Mouse (Mus musculus) stomach, adult 2 months (tissue): Measurements from ENCODE around the gene Aebp2. TPM values are rescaled to one million over a fixed set of nuclear protein-coding genes. Genes with fewer than 3 reads are reported as not detected.

Experiments used
- polyA plus RNA-seq: library from polyadenylated mRNA; depleted of rRNA; stranded (reverse); fragments of >200 nt; gene quantifications from 2 replicates; pipeline ENCODE4 v1.2.3, GENCODE M21; 2012; rRNA removed

Aebp2 gene
- polyA plus RNA-seq = 7.3 and 7.7 TPM in 2 replicates

DNA sequence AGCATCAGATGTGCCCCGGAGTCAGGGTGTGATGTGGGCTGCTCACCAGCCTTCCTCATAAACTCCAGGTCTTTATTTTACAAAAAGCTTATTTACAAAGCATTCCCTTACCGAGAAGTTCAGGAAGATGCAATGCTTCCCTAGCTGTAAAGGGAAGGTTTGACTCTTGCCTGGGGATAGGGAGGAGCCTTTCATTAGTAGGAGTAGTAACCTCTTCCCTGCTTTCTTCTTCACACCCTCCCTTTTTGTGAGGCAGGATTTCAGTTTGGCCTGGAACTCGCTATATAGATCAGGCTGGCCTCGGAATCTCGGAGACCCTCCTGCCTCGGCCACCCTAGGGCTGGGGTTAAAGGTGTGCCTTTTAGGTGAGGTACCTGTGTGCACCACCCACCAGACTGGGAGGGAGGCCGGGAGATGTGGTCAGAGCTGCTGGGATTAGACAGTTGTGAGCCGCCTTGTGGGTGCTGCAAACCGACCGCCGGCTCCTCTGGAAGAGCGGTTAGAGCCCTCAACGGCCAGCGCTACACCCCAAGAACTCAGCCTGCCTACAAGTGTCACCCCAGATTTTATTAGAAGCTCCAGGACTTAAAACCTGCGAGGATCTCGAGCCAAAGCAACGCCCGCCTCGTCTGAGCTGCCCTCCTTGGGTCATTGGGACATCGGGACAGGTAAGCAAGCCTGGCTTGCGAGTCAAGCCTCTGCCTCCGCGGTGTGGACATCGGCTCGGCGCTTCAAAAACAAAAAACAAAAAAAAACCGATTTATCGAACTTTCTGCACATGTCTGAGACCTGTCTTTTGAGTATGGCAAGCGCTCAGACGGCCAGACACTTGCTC, at the start of gene Aebp2:
Aebp2 (plus strand) TSS at position 273 of the 835 bp plus-strand sequence.

Other genes with a start within 250 kb of the Aebp2 start
- 7.1 and 9.7 TPM in 2 replicates for gene Plekha5, start 198.6 kb upstream of the Aebp2 start, polyA plus RNA-seq
- not detected in 2 replicates for gene Gm11077, start 106.6 kb downstream of the Aebp2 start, polyA plus RNA-seq